21 mouse cellular contexts compared by ENCODE assay signal in the genomic region with DNA sequence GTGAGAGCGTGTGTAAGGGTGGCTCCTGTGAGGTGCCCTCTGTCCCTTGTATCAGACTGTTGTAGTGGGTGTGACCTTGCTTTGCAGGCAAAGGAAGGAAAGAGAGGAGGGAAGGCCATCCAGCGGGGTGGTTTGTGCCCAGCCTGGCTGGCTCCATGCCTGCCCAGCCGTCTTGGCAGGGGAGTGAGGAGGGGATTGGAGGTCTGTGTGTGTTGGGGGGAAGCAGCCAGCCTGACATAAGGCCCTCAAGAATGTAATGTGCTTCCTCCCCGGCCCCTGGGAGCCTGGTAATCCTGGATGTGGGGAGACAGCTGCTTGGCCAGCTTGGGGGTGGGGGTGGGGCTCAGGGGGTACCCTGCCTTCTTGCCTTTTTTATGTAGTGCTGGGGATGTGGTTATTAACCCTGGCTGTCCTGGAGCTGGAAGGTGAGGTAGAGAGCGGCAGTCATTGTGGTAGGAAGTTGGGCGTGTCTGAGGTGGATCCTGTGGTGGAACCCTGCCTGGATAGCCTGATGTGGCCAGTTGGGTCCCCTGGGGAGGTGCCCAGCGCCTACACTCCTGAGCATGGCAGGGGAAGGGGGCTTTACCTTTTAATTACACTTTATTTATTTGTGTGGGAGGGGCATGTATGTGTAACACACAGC. TPM values are rescaled to one million over a fixed set of nuclear protein-coding genes. Genes with fewer than 3 reads are reported as not detected.
DNase-seq lines count a peak whose midpoint lies in the region; ATAC-seq and TF ChIP-seq lines count a peak whose summit lies in the region.
"Had no signal": no experiment of that assay in that cellular context is flagged by ENCODE, and none has a peak within 500 bp of the region (broad histone marks: within the 10 kb centered on the region; RNA-seq: fewer than 3 reads in every experiment).

No protein-coding gene starts in this region.

- H3K4me1 ChIP-seq in midbrain, postnatal 0 days (ENCODE audit: insufficient read depth, low read length): no peaks in the 10 kb centered on the region
- peaks cover 6% of the 10 kb centered on the region; the same call in 1 of the 2 replicates for H3K4me1 ChIP-seq in midbrain, embryonic 13.5 days (replicated peaks)
- H3K4me1 ChIP-seq in stomach, postnatal 0 days (replicated peaks; ENCODE audit: control insufficient read depth, insufficient read depth): no peaks in the 10 kb centered on the region; the same call in 1 of the 2 replicates

- no peaks in the 10 kb centered on the region for H3K9me3 ChIP-seq in midbrain, postnatal 0 days (ENCODE audit: low read length)
- no peaks in the 10 kb centered on the region for H3K9me3 ChIP-seq in midbrain, embryonic 13.5 days
- H3K9me3 ChIP-seq in stomach, postnatal 0 days (ENCODE audit: control insufficient read depth, low read length): no peaks in the 10 kb centered on the region
- H3K9me3 ChIP-seq: forebrain, embryonic 10.5 days; megakaryocyte, embryonic 14.5 days had no signal

- no peak for TF ChIP-seq EP300 in stomach, postnatal 0 days (optimal IDR thresholded peaks at IDR 0.05)

- H3K27ac ChIP-seq in midbrain, postnatal 0 days (ENCODE audit: low read depth, low read length): no peak overlapping the region
- H3K27ac ChIP-seq in midbrain, embryonic 13.5 days: no peak overlapping the region
- H3K27ac ChIP-seq in stomach, postnatal 0 days (replicated peaks): no peak overlapping the region
- H3K27ac ChIP-seq: forebrain, embryonic 10.5 days; liver, embryonic 14.5 days had no signal

- peak; percentile 19 for DNase-seq in adrenal gland, adult 2 months
- DNase-seq in adrenal gland, postnatal 25 days: no peak
- peak; percentile 41 for DNase-seq in gastrocnemius, postnatal 14 days
- DNase-seq in gastrocnemius, adult 18-20 months (ENCODE audit: low spot score): no peak
- DNase-seq in midbrain, postnatal 0 days (ENCODE audit: low spot score): peak; percentile 48
- peak; percentile 25 for DNase-seq in stomach, postnatal 0 days (ENCODE audit: low spot score)
- no peak for DNase-seq in spleen, postnatal 10 days (ENCODE audit: low spot score in 2 of 2)
- DNase-seq: heart, postnatal 36 days had no signal

- no peaks in the 10 kb centered on the region for H3K36me3 ChIP-seq in midbrain, postnatal 0 days (ENCODE audit: insufficient read depth, low read length)
- no peaks in the 10 kb centered on the region for H3K36me3 ChIP-seq in midbrain, embryonic 13.5 days
- H3K36me3 ChIP-seq in stomach, postnatal 0 days (ENCODE audit: control insufficient read depth, insufficient read depth, low read length): no peaks in the 10 kb centered on the region
- H3K36me3 ChIP-seq: forebrain, embryonic 10.5 days had no signal

- no peak for TF ChIP-seq CTCF in midbrain, postnatal 0 days (IDR thresholded peaks at IDR 0.05)
- TF ChIP-seq CTCF in stomach, postnatal 0 days (IDR thresholded peaks at IDR 0.05; ENCODE audit: low read depth): no peak

- ATAC-seq in midbrain, postnatal 0 days (ENCODE audit: low FRiP score): no peak
- no peak for ATAC-seq in midbrain, embryonic 13.5 days
- no peak; the same call in 1 of the 2 replicates for ATAC-seq in stomach, postnatal 0 days (ENCODE audit: low FRiP score, low TSS enrichment)
- ATAC-seq: lung, postnatal 0 days; Patski had no signal

- 40% methylated on average over 7 of the region's 7 CpGs for WGBS in midbrain, postnatal 0 days
- 27% methylated on average over 7 of the region's 7 CpGs for WGBS in midbrain, embryonic 13.5 days
- WGBS in stomach, postnatal 0 days: 36% methylated on average over 7 of the region's 7 CpGs

- H3K9ac ChIP-seq in midbrain, postnatal 0 days (replicated peaks; ENCODE audit: low read length, poor library complexity, severe bottlenecking): no peak overlapping the region
- H3K9ac ChIP-seq in midbrain, embryonic 13.5 days (replicated peaks): no peak overlapping the region
- no peak overlapping the region for H3K9ac ChIP-seq in stomach, postnatal 0 days (ENCODE audit: low read length)
- H3K9ac ChIP-seq: liver, embryonic 14.5 days had no signal

- H3K4me2 ChIP-seq in midbrain, postnatal 0 days (ENCODE audit: low read depth, low read length, poor library complexity, severe bottlenecking): no peak overlapping the region
- H3K4me2 ChIP-seq in midbrain, embryonic 13.5 days (replicated peaks): no peak overlapping the region
- H3K4me2 ChIP-seq in stomach, postnatal 0 days (replicated peaks; ENCODE audit: low read depth): no peak overlapping the region
- H3K4me2 ChIP-seq: heart, embryonic 11.5 days had no signal

- intact Hi-C loops in gastrocnemius, postnatal 14 days (cut with DNase I; ENCODE audit: low total_unique reads): no loop called here

- no peaks in the 10 kb centered on the region for H3K27me3 ChIP-seq in midbrain, postnatal 0 days (ENCODE audit: insufficient read depth, low read length)
- peaks cover 34% of the 10 kb centered on the region for H3K27me3 ChIP-seq in midbrain, embryonic 13.5 days
- H3K27me3 ChIP-seq in stomach, postnatal 0 days (ENCODE audit: control insufficient read depth, insufficient read depth, low read length): no peaks in the 10 kb centered on the region
- H3K27me3 ChIP-seq: Patski had no signal

- H3K4me3 ChIP-seq in midbrain, postnatal 0 days (ENCODE audit: low read depth, low read length): no peak overlapping the region
- no peak overlapping the region for H3K4me3 ChIP-seq in midbrain, embryonic 13.5 days (replicated peaks)
- H3K4me3 ChIP-seq in stomach, postnatal 0 days (ENCODE audit: low read depth, low read length): no peak overlapping the region
- H3K4me3 ChIP-seq: forebrain, embryonic 10.5 days; megakaryocyte, embryonic 14.5 days had no signal

RNA-seq across cellular contexts. Expression of a gene that starts 36.4 kb away (rescaled TPM):
- not detected for total RNA-seq in adrenal gland, adult 2 months (2021)
- 0.03 TPM in 1 of 2 replicates, not detected in the other for polyA plus RNA-seq in adrenal gland, adult 2 months (2012; rRNA removed)
- total RNA-seq in adrenal gland, postnatal 25 days (2021): not detected in 2 replicates
- not detected for total RNA-seq in gastrocnemius, postnatal 14 days (2021)
- total RNA-seq in gastrocnemius, adult 18-20 months (2021): not detected
- not detected in 2 replicates for total RNA-seq in midbrain, postnatal 0 days (2014; rRNA removed)
- polyA plus RNA-seq in midbrain, postnatal 0 days (2015; fragmentation: Nextera tagmentation; extraction: Ambion mirVana): not detected in 2 replicates
- not detected in 2 replicates for polyA plus RNA-seq in midbrain, embryonic 13.5 days (2015; fragmentation: Nextera tagmentation; extraction: Ambion mirVana)
- polyA plus RNA-seq in stomach, postnatal 0 days (2015; fragmentation: Nextera tagmentation; extraction: Ambion mirVana): not detected in 2 replicates
- total RNA-seq: heart, postnatal 36 days; layer of hippocampus, adult 8-10 months; left cerebral cortex, postnatal 10 days had no signal
- polyA plus RNA-seq: embryonic facial prominence, embryonic 11.5 days; forebrain, embryonic 10.5 days; heart, embryonic 11.5 days; intestine, embryonic 14.5 days; kidney, embryonic 14.5 days; liver, embryonic 14.5 days; lung, postnatal 0 days; urinary bladder, adult 2 months had no signal

Comparison
In these comparisons a context has a peak if more than half of its experiments do, and no peak if none do; other contexts are left out.
1. DNase-seq: peak in adrenal gland, adult 2 months (single experiment), gastrocnemius, postnatal 14 days (single experiment), midbrain, postnatal 0 days (single experiment) and stomach, postnatal 0 days (single experiment); none in adrenal gland, postnatal 25 days (single experiment), gastrocnemius, adult 18-20 months (single experiment) and spleen, postnatal 10 days (0 of 2).